Mouse (Mus musculus) testis, postnatal 10 days (tissue): ENCODE measurements at regions not wholly inside any gene's neighbourhood (a gene's known extent, or its start where the extent isn't known, plus 50 kb on each side); places are given as distances from the start of the nearest gene placed in this dataset.
"Not testable (repeated sequence)": the region's sequence is repeated elsewhere in the genome, so short reads cannot be mapped to it uniquely, and the experiment has no call there.

Experiments used
- DNase-seq: peaks from one replicate; pipeline ENCODE4 v3.0.0; 2021; ENCODE audit warnings: low spot score

GRCm38 (mm10) chr8:89534605-89535004 is 490.6 kb upstream of the Sall1 start:
- DNase-seq, result no peak

- DNase-seq, result no peak
Observed at GRCm38 (mm10) chr8:89525041-89525440, 481.1 kb upstream of the Sall1 start.

GRCm38 (mm10) chr8:89523336-89523735 is 479.4 kb upstream of the Sall1 start:
- DNase-seq, result no peak

- DNase-seq, result no peak
Observed at GRCm38 (mm10) chr8:89516602-89517001, 472.6 kb upstream of the Sall1 start.

GRCm38 (mm10) chr8:89514270-89514669 is 470.3 kb upstream of the Sall1 start:
- DNase-seq, result no peak

- no peak for DNase-seq
Observed at GRCm38 (mm10) chr8:89507639-89508038, 463.7 kb upstream of the Sall1 start.

GRCm38 (mm10) chr8:89503545-89504234 is 459.7 kb upstream of the Sall1 start:
- no peak for DNase-seq

GRCm38 (mm10) chr8:89503030-89503429 is 459.1 kb upstream of the Sall1 start:
- no peak for DNase-seq

- DNase-seq, result no peak
Observed at GRCm38 (mm10) chr8:89501756-89502155, 457.8 kb upstream of the Sall1 start.

- no peak for DNase-seq
Observed at GRCm38 (mm10) chr8:89499831-89500230, 455.9 kb upstream of the Sall1 start.

- no peak for DNase-seq
Observed at GRCm38 (mm10) chr8:89498088-89498695, 454.2 kb upstream of the Sall1 start.

GRCm38 (mm10) chr8:89492336-89492735 is 448.4 kb upstream of the Sall1 start:
- DNase-seq, result no peak

GRCm38 (mm10) chr8:89482481-89482880 is 438.5 kb upstream of the Sall1 start:
- not testable (repeated sequence) for DNase-seq

- no peak for DNase-seq
Observed at GRCm38 (mm10) chr8:89476930-89477329, 433.0 kb upstream of the Sall1 start.

- DNase-seq, result no peak
Observed at GRCm38 (mm10) chr8:89471116-89471515, 427.2 kb upstream of the Sall1 start.

GRCm38 (mm10) chr8:89468782-89469220 is 424.8 kb upstream of the Sall1 start:
- no peak for DNase-seq

GRCm38 (mm10) chr8:89465211-89465753 is 421.3 kb upstream of the Sall1 start:
- DNase-seq, result no peak

GRCm38 (mm10) chr8:89456517-89456916 is 412.6 kb upstream of the Sall1 start:
- no peak for DNase-seq

GRCm38 (mm10) chr8:89455731-89456130 is 411.8 kb upstream of the Sall1 start:
- DNase-seq, result no peak

- DNase-seq, result no peak
Observed at GRCm38 (mm10) chr8:89454197-89454596, 410.2 kb upstream of the Sall1 start.

- no peak for DNase-seq
Observed at GRCm38 (mm10) chr8:89453724-89454123, 409.8 kb upstream of the Sall1 start.

- no peak for DNase-seq
Observed at GRCm38 (mm10) chr8:89444466-89444865, 400.5 kb upstream of the Sall1 start.

- DNase-seq, result no peak
Observed at GRCm38 (mm10) chr8:89439304-89439703, 395.3 kb upstream of the Sall1 start.

GRCm38 (mm10) chr8:89426969-89427368 is 383.0 kb upstream of the Sall1 start:
- no peak for DNase-seq
